Comparison of ENCODE assay signal across 25 mouse cellular contexts in genomic region chr5:28031577-28032236, GRCm38 (mm10). TPM values are rescaled to one million over a fixed set of nuclear protein-coding genes. Genes with fewer than 3 reads are reported as not detected.
A peak's percentile ranks its signal among the peaks of the same experiment; 100 is the strongest.
DNase-seq lines count a peak whose midpoint lies in the region; ATAC-seq and TF ChIP-seq lines count a peak whose summit lies in the region.
"Had no signal": no experiment of that assay in that cellular context is flagged by ENCODE, and none has a peak within 500 bp of the region (broad histone marks: within the 10 kb centered on the region; RNA-seq: fewer than 3 reads in every experiment).

No protein-coding gene starts in this region.

- H3K4me3 ChIP-seq in heart, embryonic 12.5 days: no peak overlapping the region
- peak overlapping the region; percentile 79 for H3K4me3 ChIP-seq in liver, adult 2 months (ENCODE audit: insufficient read depth, low read depth, low read length)
- H3K4me3 ChIP-seq: embryonic facial prominence, embryonic 15.5 days; erythroblast, embryonic 14.5 days; forebrain, embryonic 10.5 days; hindbrain, embryonic 12.5 days had no signal

- 79% methylated on average over 3 of the region's 3 CpGs for WGBS in heart, embryonic 12.5 days
- 22% methylated on average over 3 of the region's 3 CpGs for WGBS in liver, adult 2 months

- no peak overlapping the region for H3K27ac ChIP-seq in heart, embryonic 12.5 days (ENCODE audit: poor library complexity, severe bottlenecking)
- peak overlapping the region; percentile 89 for H3K27ac ChIP-seq in liver, adult 2 months (replicated peaks; ENCODE audit: insufficient read depth, low read depth, low read length)
- H3K27ac ChIP-seq: embryonic facial prominence, embryonic 15.5 days; forebrain, embryonic 10.5 days; hindbrain, embryonic 12.5 days had no signal

- no peak for TF ChIP-seq CTCF in liver, adult 2 months (IDR thresholded peaks at IDR 0.05; ENCODE audit: low read depth, low read length)

- no peaks in the 10 kb centered on the region for H3K36me3 ChIP-seq in heart, embryonic 12.5 days
- peaks cover 4% of the 10 kb centered on the region for H3K36me3 ChIP-seq in liver, adult 2 months (ENCODE audit: control insufficient read depth, insufficient read depth, low read length)
- H3K36me3 ChIP-seq: embryonic facial prominence, embryonic 15.5 days; forebrain, embryonic 10.5 days; G1E; hindbrain, embryonic 12.5 days had no signal

- H3K27me3 ChIP-seq in heart, embryonic 12.5 days (replicated peaks): 0 out of 2 replicates have a peak, but pooled peaks cover 7% of the 10 kb centered on the region
- no peaks in the 10 kb centered on the region for H3K27me3 ChIP-seq in liver, adult 2 months (ENCODE audit: control insufficient read depth, insufficient read depth, low read length)
- H3K27me3 ChIP-seq: embryonic facial prominence, embryonic 15.5 days; hindbrain, embryonic 12.5 days had no signal

- ATAC-seq in heart, embryonic 12.5 days (ENCODE audit: insufficient number of reproducible peaks, low FRiP score): no peak
- ATAC-seq: CD4-positive, CD25-positive, alpha-beta regulatory T cell, adult 4 months; forebrain, embryonic 16.5 days; hindbrain, embryonic 16.5 days; inflammation-experienced regulatory T-cells, adult 6 months had no signal

- H3K4me1 ChIP-seq in heart, embryonic 12.5 days (replicated peaks): peaks cover 3% of the 10 kb centered on the region
- H3K4me1 ChIP-seq in liver, adult 2 months (ENCODE audit: control insufficient read depth, insufficient read depth, low read length): peaks cover 16% of the 10 kb centered on the region
- H3K4me1 ChIP-seq: forebrain, embryonic 10.5 days; hindbrain, embryonic 12.5 days had no signal

- no peak overlapping the region for H3K9ac ChIP-seq in heart, embryonic 12.5 days
- peak overlapping the region; percentile 94 for H3K9ac ChIP-seq in liver, adult 2 months (ENCODE audit: low read depth, low read length)
- H3K9ac ChIP-seq: embryonic facial prominence, embryonic 15.5 days; hindbrain, embryonic 12.5 days had no signal

- no peak overlapping the region for H3K4me2 ChIP-seq in heart, embryonic 12.5 days
- H3K4me2 ChIP-seq: embryonic facial prominence, embryonic 15.5 days; hindbrain, embryonic 12.5 days had no signal

- H3K9me3 ChIP-seq in heart, embryonic 12.5 days (replicated peaks): no peaks in the 10 kb centered on the region
- H3K9me3 ChIP-seq: embryonic facial prominence, embryonic 15.5 days; forebrain, embryonic 10.5 days; G1E; hindbrain, embryonic 12.5 days had no signal

- DNase-seq in adrenal gland, adult 2 months: peak; percentile 5
- no peak for DNase-seq in adrenal gland, postnatal 4 days (ENCODE audit: low spot score in 2 of 2)
- DNase-seq in heart, adult 11 months: peak; percentile 81
- DNase-seq in liver, adult 2 months (ENCODE audit: extremely low read depth, low read depth, low spot score): peak; percentile 98
- DNase-seq in liver (no peak), adipocyte (ENCODE audit: low spot score) (peak; percentile 76)
- no peak for DNase-seq in retina, postnatal 1 day
- DNase-seq: B cell, adult 2 months; cerebellum, adult 11 months; cerebellum, adult 8-10 months; cerebellum, postnatal 14 days; embryo, embryonic 11 days; gastrocnemius, postnatal 10 days; heart, postnatal 10 days; heart, postnatal 4 days had no signal

- peak; percentile 83; the same call in 1 of the 2 replicates for TF ChIP-seq POLR2A in liver, adult 2 months (IDR thresholded peaks at IDR 0.05; ENCODE audit: extremely low read depth, insufficient read depth, low read length)

- H3K79me2 ChIP-seq in liver, adult 2 months (ENCODE audit: control insufficient read depth, insufficient read depth, low read length): peaks cover 20% of the 10 kb centered on the region

RNA-seq across cellular contexts. Expression of gene Insig1, which starts 39.5 kb away (rescaled TPM):
- 100 to 1,000 TPM; 113 to 210 TPM for total RNA-seq in adrenal gland, adult 2 months (2021)
- 417 and 423 TPM in 2 replicates for polyA plus RNA-seq in adrenal gland, adult 2 months (2012; rRNA removed)
- 10 to 100 TPM; 44.5 to 48.8 TPM for total RNA-seq in adrenal gland, postnatal 4 days (2021)
- 34.3 and 37.8 TPM in 2 replicates for polyA plus RNA-seq in heart, embryonic 12.5 days (2016; fragmentation: Nextera tagmentation; extraction: Ambion mirVana)
- 566 and 594 TPM in 2 replicates for total RNA-seq in liver, adult 2 months (2014; rRNA removed)
- 465 and 525 TPM in 2 replicates for polyA plus RNA-seq in liver, adult 2 months (2012; rRNA removed)

Comparison
In these comparisons a context has a peak if more than half of its experiments do, and no peak if none do; other contexts are left out.
1. DNase-seq: peak in adrenal gland, adult 2 months (single experiment), heart, adult 11 months (single experiment), liver, adult 2 months (single experiment) and adipocyte (single experiment); none in adrenal gland, postnatal 4 days (0 of 2), liver (single experiment) and retina, postnatal 1 day (single experiment).